Comparison of ENCODE assay signal across 8 mouse cellular contexts in genomic region chr1:92849491-92849890, GRCm38 (mm10). TPM values are rescaled to one million over a fixed set of nuclear protein-coding genes. Genes with fewer than 3 reads are reported as not detected.
DNase-seq lines count a peak whose midpoint lies in the region; ATAC-seq and TF ChIP-seq lines count a peak whose summit lies in the region.

No protein-coding gene starts in this region.

- H3K9ac ChIP-seq in heart, embryonic 13.5 days: peak overlapping the region; percentile 68; the same call in 1 of the 2 replicates
- H3K9ac ChIP-seq in hindbrain, embryonic 14.5 days: peak overlapping the region; percentile 82
- peak overlapping the region; percentile 81 for H3K9ac ChIP-seq in midbrain, postnatal 0 days (replicated peaks; ENCODE audit: low read length, poor library complexity, severe bottlenecking)

- 0 out of 2 replicates have a peak overlapping the region, but pooled peaks have one; percentile 20 for H3K27ac ChIP-seq in heart, embryonic 13.5 days (replicated peaks)
- peak overlapping the region; percentile 93 for H3K27ac ChIP-seq in hindbrain, embryonic 14.5 days
- H3K27ac ChIP-seq in midbrain, postnatal 0 days (ENCODE audit: low read depth, low read length): peak overlapping the region; percentile 96

- peaks cover 42% of the 10 kb centered on the region for H3K27me3 ChIP-seq in heart, embryonic 13.5 days (replicated peaks)
- H3K27me3 ChIP-seq in hindbrain, embryonic 14.5 days (ENCODE audit: control insufficient read depth, insufficient read depth, low read length): no peaks in the 10 kb centered on the region
- no peaks in the 10 kb centered on the region for H3K27me3 ChIP-seq in midbrain, postnatal 0 days (ENCODE audit: insufficient read depth, low read length)

- 44% methylated on average over 2 of the region's 2 CpGs for WGBS in heart, embryonic 13.5 days
- 62% methylated on average over 2 of the region's 2 CpGs for WGBS in hindbrain, embryonic 14.5 days
- 54% methylated on average over 2 of the region's 2 CpGs for WGBS in midbrain, postnatal 0 days

- intact Hi-C loops in heart, postnatal 14 days (cut with DNase I): no loop called here

- peaks cover 51% of the 10 kb centered on the region for H3K4me1 ChIP-seq in heart, embryonic 13.5 days
- H3K4me1 ChIP-seq in hindbrain, embryonic 14.5 days (replicated peaks; ENCODE audit: control insufficient read depth, insufficient read depth, low read length): peaks cover 38% of the 10 kb centered on the region
- peaks cover 17% of the 10 kb centered on the region for H3K4me1 ChIP-seq in midbrain, postnatal 0 days (ENCODE audit: insufficient read depth, low read length)

- 0 out of 2 replicates have a peak overlapping the region, but pooled peaks have one; percentile 3 for H3K4me3 ChIP-seq in heart, embryonic 13.5 days
- H3K4me3 ChIP-seq in hindbrain, embryonic 14.5 days (replicated peaks; ENCODE audit: low read length): peak overlapping the region; percentile 55
- peak overlapping the region; percentile 56 for H3K4me3 ChIP-seq in midbrain, postnatal 0 days (ENCODE audit: low read depth, low read length)

- H3K4me2 ChIP-seq in heart, embryonic 13.5 days: no peak overlapping the region
- H3K4me2 ChIP-seq in hindbrain, embryonic 14.5 days (replicated peaks): peak overlapping the region; percentile 87
- H3K4me2 ChIP-seq in midbrain, postnatal 0 days (ENCODE audit: low read depth, low read length, poor library complexity, severe bottlenecking): peak overlapping the region; percentile 70

- peak; percentile 67 for TF ChIP-seq CTCF in midbrain, postnatal 0 days (IDR thresholded peaks at IDR 0.05)

- DNase-seq in heart, postnatal 14 days: no peak
- DNase-seq in ZHBTc4 (ENCODE audit: low read depth, low spot score): peak; percentile 46
- peak; percentile 64 for DNase-seq in hindbrain, embryonic 14.5 days (ENCODE audit: low spot score)
- no peak for DNase-seq in midbrain, postnatal 0 days (ENCODE audit: low spot score)
- DNase-seq in MN1 (ENCODE audit: low spot score): no peak
- no peak for DNase-seq in cerebellum, postnatal 4 days (ENCODE audit: low spot score in 2 of 2)
- DNase-seq in layer of hippocampus, postnatal 14 days (ENCODE audit: low spot score in 2 of 2): no peak

- no peak for ATAC-seq in heart, embryonic 13.5 days (ENCODE audit: extremely low read depth, insufficient number of reproducible peaks, low FRiP score, low TSS enrichment)
- no peak for ATAC-seq in hindbrain, embryonic 14.5 days (ENCODE audit: low FRiP score)
- peak; percentile 12; the same call in 1 of the 2 replicates for ATAC-seq in midbrain, postnatal 0 days (ENCODE audit: low FRiP score)

- no peaks in the 10 kb centered on the region for H3K9me3 ChIP-seq in heart, embryonic 13.5 days
- H3K9me3 ChIP-seq in hindbrain, embryonic 14.5 days (ENCODE audit: control insufficient read depth, low read length): no peaks in the 10 kb centered on the region
- H3K9me3 ChIP-seq in midbrain, postnatal 0 days (ENCODE audit: low read length): no peaks in the 10 kb centered on the region

- peaks cover 11% of the 10 kb centered on the region for H3K36me3 ChIP-seq in heart, embryonic 13.5 days
- H3K36me3 ChIP-seq in hindbrain, embryonic 14.5 days (replicated peaks; ENCODE audit: control insufficient read depth, insufficient read depth): peaks cover 24% of the 10 kb centered on the region
- peaks cover 15% of the 10 kb centered on the region for H3K36me3 ChIP-seq in midbrain, postnatal 0 days (ENCODE audit: insufficient read depth, low read length)

RNA-seq across cellular contexts. Expression of gene Gpc1, which starts 18.0 kb away (rescaled TPM):
- 53.1 and 61.5 TPM in 2 replicates for polyA plus RNA-seq in heart, embryonic 13.5 days (2015; fragmentation: Nextera tagmentation; extraction: Ambion mirVana)
- total RNA-seq in heart, postnatal 14 days (2021): 100 to 1,000 TPM; 222 to 238 TPM
- 64.0 and 66.1 TPM in 2 replicates for polyA plus RNA-seq in hindbrain, embryonic 14.5 days (2014; fragmentation: Nextera tagmentation; extraction: Ambion mirVana)
- 151 and 208 TPM in 2 replicates for total RNA-seq in midbrain, postnatal 0 days (2014; rRNA removed)
- polyA plus RNA-seq in midbrain, postnatal 0 days (2015; fragmentation: Nextera tagmentation; extraction: Ambion mirVana): 51.8 and 53.3 TPM in 2 replicates
- total RNA-seq in layer of hippocampus, postnatal 14 days (2021): 100 to 1,000 TPM; 140 to 150 TPM

RNA-seq across cellular contexts. Expression of gene Ankmy1, which starts 53.2 kb away (rescaled TPM):
- 0.12 and 0.17 TPM in 2 replicates for polyA plus RNA-seq in heart, embryonic 13.5 days (2015; fragmentation: Nextera tagmentation; extraction: Ambion mirVana)
- total RNA-seq in heart, postnatal 14 days (2021): under 1 TPM; 0.14 to 0.20 TPM
- 1.2 and 1.5 TPM in 2 replicates for polyA plus RNA-seq in hindbrain, embryonic 14.5 days (2014; fragmentation: Nextera tagmentation; extraction: Ambion mirVana)
- total RNA-seq in midbrain, postnatal 0 days (2014; rRNA removed): 0.28 TPM in 1 of 2 replicates, not detected in the other
- 0.39 and 0.56 TPM in 2 replicates for polyA plus RNA-seq in midbrain, postnatal 0 days (2015; fragmentation: Nextera tagmentation; extraction: Ambion mirVana)
- under 1 TPM; 0.19 to 0.25 TPM for total RNA-seq in layer of hippocampus, postnatal 14 days (2021)

RNA-seq across cellular contexts. Expression of gene Dusp28, which starts 57.3 kb away (rescaled TPM):
- polyA plus RNA-seq in heart, embryonic 13.5 days (2015; fragmentation: Nextera tagmentation; extraction: Ambion mirVana): 9.8 and 12.8 TPM in 2 replicates
- total RNA-seq in heart, postnatal 14 days (2021): 10 to 100 TPM; 10.7 to 12.6 TPM
- 12.2 and 12.4 TPM in 2 replicates for polyA plus RNA-seq in hindbrain, embryonic 14.5 days (2014; fragmentation: Nextera tagmentation; extraction: Ambion mirVana)
- 30.2 and 34.8 TPM in 2 replicates for total RNA-seq in midbrain, postnatal 0 days (2014; rRNA removed)
- polyA plus RNA-seq in midbrain, postnatal 0 days (2015; fragmentation: Nextera tagmentation; extraction: Ambion mirVana): 24.6 and 25.4 TPM in 2 replicates
- 1 to 10 TPM; 8.1 to 9.6 TPM for total RNA-seq in layer of hippocampus, postnatal 14 days (2021)

Comparison
In these comparisons a context has a peak if more than half of its experiments do, and no peak if none do; other contexts are left out.
1. H3K27ac ChIP-seq: peak in every context shown above with its lines; median percentile 96 in midbrain, postnatal 0 days; 93 in hindbrain, embryonic 14.5 days; 20 in heart, embryonic 13.5 days.
2. H3K4me3 ChIP-seq: peak in every context shown above with its lines; median percentile 56 in midbrain, postnatal 0 days; 55 in hindbrain, embryonic 14.5 days; 3 in heart, embryonic 13.5 days.
3. DNase-seq: peak in ZHBTc4 (single experiment) and hindbrain, embryonic 14.5 days (single experiment); none in heart, postnatal 14 days (0 of 2), midbrain, postnatal 0 days (single experiment), MN1 (single experiment), cerebellum, postnatal 4 days (0 of 2) and layer of hippocampus, postnatal 14 days (0 of 2).
4. Peak in every context shown above with its lines, with median percentiles within 50 percentile points of each other: H3K9ac ChIP-seq.